Mouse (Mus musculus) small intestine, adult 2 months (tissue): ENCODE results near the gene Itpr3.

Experiments
- CTCF ChIP-seq: fragments of 200-500 bp; IDR thresholded peaks from 2 replicates; pipeline ENCODE4 v1.5.1; 2012; ENCODE audit warnings: low read depth, mild to moderate bottlenecking, control low read depth, inconsistent platforms, low read length, moderate library complexity, mixed read lengths; ENCODE audit not compliant: insufficient replicate concordance, insufficient read length; ENCODE audit errors: extremely low read depth
- POLR2A ChIP-seq: fragments of 200-500 bp; IDR thresholded peaks from 2 replicates; pipeline ENCODE4 v1.6.1; 2012; ENCODE audit warnings: low read depth, mild to moderate bottlenecking, control low read depth, inconsistent platforms, low read length, moderate library complexity

- TF ChIP-seq POLR2A (peak; percentile 39; the same call in 1 of the 2 replicates), CTCF (no peak)
Observed at GRCm38 (mm10) chr17:27038335-27039050, 18.6 kb upstream of the Itpr3 start.
